Comparison of ENCODE assay signal across 29 mouse cellular contexts in the genomic region with DNA sequence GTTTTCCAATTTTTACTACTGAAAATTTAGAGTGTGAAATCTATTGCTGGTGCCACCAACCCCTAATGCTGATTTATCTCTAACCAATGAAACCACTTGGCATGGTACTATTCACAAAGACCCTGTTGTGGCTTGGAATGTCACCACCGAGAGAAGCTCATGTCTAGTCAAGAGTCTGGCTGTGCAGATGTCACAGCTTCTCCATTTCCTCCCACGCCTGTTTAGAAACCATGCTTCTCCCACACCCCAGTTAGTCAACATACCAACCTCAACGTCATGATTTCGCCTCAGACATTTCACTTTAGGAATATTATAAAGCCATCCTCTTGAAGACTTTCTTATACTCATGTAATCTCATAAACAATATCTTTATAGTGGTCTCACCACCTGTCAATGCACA. TPM values are rescaled to one million over a fixed set of nuclear protein-coding genes. Genes with fewer than 3 reads are reported as not detected.
"Had no signal": no experiment of that assay in that cellular context is flagged by ENCODE, and none has a peak within 500 bp of the region (broad histone marks: within the 10 kb centered on the region; RNA-seq: fewer than 3 reads in every experiment).

No protein-coding gene starts in this region.

- H3K27ac ChIP-seq: limb, embryonic 10.5 days; limb, embryonic 13.5 days; liver, embryonic 12.5 days; liver, embryonic 15.5 days had no signal

- H3K27me3 ChIP-seq: limb, embryonic 13.5 days; liver, embryonic 12.5 days; liver, embryonic 15.5 days had no signal

- H3K9me3 ChIP-seq: limb, embryonic 10.5 days; limb, embryonic 13.5 days; liver, embryonic 12.5 days; liver, embryonic 15.5 days had no signal

- DNase-seq: kidney, adult 2 months; kidney, postnatal 10 days; kidney, postnatal 36 days; liver; lung, embryonic 14.5 days; midbrain, embryonic 14.5 days; retina, postnatal 1 day; right cerebral cortex, postnatal 25 days; spleen, adult 18-20 months; thymus, adult 18-20 months; thymus, postnatal 36 days had no signal

- ATAC-seq: intestine, postnatal 0 days; liver, embryonic 12.5 days; lung, postnatal 0 days had no signal

- H3K4me3 ChIP-seq: limb, embryonic 10.5 days; limb, embryonic 13.5 days; liver, embryonic 12.5 days; liver, embryonic 15.5 days had no signal

- H3K4me2 ChIP-seq: limb, embryonic 13.5 days; liver, embryonic 12.5 days; liver, embryonic 15.5 days; lung, embryonic 14.5 days; midbrain, embryonic 11.5 days had no signal

- H3K36me3 ChIP-seq: limb, embryonic 10.5 days; limb, embryonic 13.5 days; liver, embryonic 12.5 days; liver, embryonic 15.5 days had no signal

- H3K9ac ChIP-seq: limb, embryonic 13.5 days; liver, embryonic 12.5 days; liver, embryonic 15.5 days; lung, embryonic 14.5 days had no signal

RNA-seq across cellular contexts. Expression of a gene that starts 18.6 kb away (rescaled TPM):
- total RNA-seq: layer of hippocampus, adult 8-10 months; layer of hippocampus, postnatal 25 days; left cerebral cortex, adult 18-20 months; left cerebral cortex, postnatal 25 days; midbrain, postnatal 0 days had no signal
- polyA plus RNA-seq: testis, adult 2 months had no signal

RNA-seq across cellular contexts. Expression of a gene that starts 24.5 kb away (rescaled TPM):
- total RNA-seq: megakaryocyte-erythroid progenitor cell, adult 5-6 weeks had no signal

RNA-seq across cellular contexts. Expression of a gene that starts 30.2 kb away (rescaled TPM):
- total RNA-seq: layer of hippocampus, postnatal 25 days; left cerebral cortex, postnatal 25 days; megakaryocyte-erythroid progenitor cell, adult 5-6 weeks; midbrain, postnatal 0 days had no signal
- polyA plus RNA-seq: testis, adult 2 months had no signal

RNA-seq across cellular contexts. Expression of a gene that starts 41.6 kb away (rescaled TPM):
- total RNA-seq: layer of hippocampus, adult 8-10 months; layer of hippocampus, postnatal 25 days; left cerebral cortex, adult 18-20 months; left cerebral cortex, postnatal 25 days; megakaryocyte-erythroid progenitor cell, adult 5-6 weeks; midbrain, postnatal 0 days had no signal
- polyA plus RNA-seq: intestine, embryonic 14.5 days; kidney, embryonic 14.5 days; limb, embryonic 10.5 days; liver, embryonic 12.5 days; midbrain, embryonic 11.5 days; neural tube, embryonic 11.5 days; stomach, embryonic 16.5 days had no signal
